Mouse (Mus musculus) neural tube, embryonic 15.5 days (tissue): ENCODE data around the gene Grid1. TPM values are rescaled to one million over a fixed set of nuclear protein-coding genes. Genes with fewer than 3 reads are reported as not detected.
A peak's percentile ranks its signal among the peaks of the same experiment; 100 is the strongest.

Experiments
- ATAC-seq: fragments of 200-750 bp; cut with Nextera tagmentation; 2 replicates; pipeline ENCODE4 v1.8.0; 2017; ENCODE audit warnings: mild to moderate bottlenecking, moderate TSS enrichment, moderate library complexity; ENCODE audit not compliant: low FRiP score
- H3K27ac ChIP-seq: fragments of 300-500 bp; sonication (generic); replicated peaks from 2 replicates; pipeline ENCODE4 v1.5.1; 2015; ENCODE audit warnings: mild to moderate bottlenecking, inconsistent platforms
- H3K27me3 ChIP-seq: fragments of 300-500 bp; sonication (generic); replicated peaks from 2 replicates; pipeline ENCODE4 v1.6.1; 2015; ENCODE audit warnings: inconsistent platforms
- H3K36me3 ChIP-seq: fragments of 300-500 bp; sonication (generic); 2 replicates; pipeline ENCODE4 v1.6.1; 2015; ENCODE audit warnings: inconsistent platforms
- H3K4me1 ChIP-seq: fragments of 300-500 bp; sonication (generic); 2 replicates; pipeline ENCODE4 v1.6.1; 2015; ENCODE audit warnings: inconsistent platforms
- H3K4me2 ChIP-seq: fragments of 300-500 bp; sonication (generic); 2 replicates; pipeline ENCODE4 v1.6.1; 2015; ENCODE audit warnings: inconsistent platforms, mild to moderate bottlenecking, moderate library complexity
- H3K4me3 ChIP-seq: fragments of 300-500 bp; sonication (generic); replicated peaks from 2 replicates; pipeline ENCODE4 v1.5.1; 2015; ENCODE audit warnings: mild to moderate bottlenecking, inconsistent platforms
- H3K9ac ChIP-seq: fragments of 300-500 bp; sonication (generic); replicated peaks from 2 replicates; pipeline ENCODE4 v1.6.1; 2015; ENCODE audit warnings: mild to moderate bottlenecking, inconsistent platforms
- H3K9me3 ChIP-seq: fragments of 300-500 bp; sonication (generic); replicated peaks from 2 replicates; pipeline ENCODE4 v1.6.1; 2016; ENCODE audit warnings: inconsistent platforms
- WGBS: fragments of 180-500 bp; shearing (Covaris S2); methylation state at CpG from one replicate; pipeline ENCODE4 v1.1.7; 2015; ENCODE audit warnings: mixed read lengths; 5-methylcytosine and 5-hydroxymethylcytosine counted together
- polyA plus RNA-seq: library from polyadenylated mRNA; unstranded; fragments of >200 nt; fragmentation: Nextera tagmentation; extraction: Ambion mirVana; gene quantifications from 2 replicates; pipeline ENCODE4 v1.2.1, GENCODE M21; 2015

The Grid1 gene
- polyA plus RNA-seq, 1 experiment from 2014 or later: 8.3 TPM

GRCm38 (mm10) chr14:34925021-34925420, 105.1 kb downstream of the Grid1 start:
- Histone ChIP-seq H3K9ac (no peak overlapping the region), H3K27me3 (no peaks in the 10 kb centered on the region), H3K27ac (no peak overlapping the region), H3K4me1 (peaks cover 22% of the 10 kb centered on the region), H3K4me2 (no peak overlapping the region), H3K9me3 (no peaks in the 10 kb centered on the region), H3K4me3 (no peak overlapping the region), H3K36me3 (no peaks in the 10 kb centered on the region)
- ATAC-seq: no peak
- WGBS: 72% methylated on average over 5 of the region's 5 CpGs

GRCm38 (mm10) chr14:34930040-34930719, 110.3 kb downstream of the Grid1 start:
- no peak overlapping the region for H3K27ac ChIP-seq
- no peaks in the 10 kb centered on the region for H3K36me3 ChIP-seq
- no peak overlapping the region for H3K9ac ChIP-seq
- 77% methylated on average over 8 of the region's 8 CpGs for WGBS
- H3K9me3 ChIP-seq: no peaks in the 10 kb centered on the region
- peaks cover 48% of the 10 kb centered on the region for H3K4me1 ChIP-seq
- no peak overlapping the region for H3K4me3 ChIP-seq
- ATAC-seq: no peak
- no peaks in the 10 kb centered on the region for H3K27me3 ChIP-seq
- no peak overlapping the region for H3K4me2 ChIP-seq

GRCm38 (mm10) chr14:34933197-34933596, 113.3 kb downstream of the Grid1 start:
- ATAC-seq: peak; percentile 45
- H3K9ac ChIP-seq: no peak overlapping the region
- WGBS: 35% methylated on average over 4 of the region's 4 CpGs

GRCm38 (mm10) chr14:34936192-34936770, 116.4 kb downstream of the Grid1 start:
- Histone ChIP-seq H3K36me3 (no peaks in the 10 kb centered on the region), H3K9me3 (no peaks in the 10 kb centered on the region), H3K4me1 (peaks cover 67% of the 10 kb centered on the region), H3K27me3 (no peaks in the 10 kb centered on the region), H3K9ac (0 out of 2 replicates have a peak overlapping the region, but pooled peaks have one; percentile 8), H3K4me3 (no peak overlapping the region), H3K4me2 (peak overlapping the region; percentile 44), H3K27ac (0 out of 2 replicates have a peak overlapping the region, but pooled peaks have one; percentile 6)
- ATAC-seq: peak; percentile 49
- 16% methylated on average over 13 of the region's 13 CpGs for WGBS

More at GRCm38 (mm10) chr14:34933197-34933596, 113.3 kb downstream of the Grid1 start:
- Histone ChIP-seq H3K4me2 (no peak overlapping the region), H3K9me3 (no peaks in the 10 kb centered on the region), H3K4me3 (no peak overlapping the region), H3K27me3 (no peaks in the 10 kb centered on the region), H3K27ac (0 out of 2 replicates have a peak overlapping the region, but pooled peaks have one; percentile 9), H3K36me3 (no peaks in the 10 kb centered on the region), H3K4me1 (peaks cover 76% of the 10 kb centered on the region)

DNA sequence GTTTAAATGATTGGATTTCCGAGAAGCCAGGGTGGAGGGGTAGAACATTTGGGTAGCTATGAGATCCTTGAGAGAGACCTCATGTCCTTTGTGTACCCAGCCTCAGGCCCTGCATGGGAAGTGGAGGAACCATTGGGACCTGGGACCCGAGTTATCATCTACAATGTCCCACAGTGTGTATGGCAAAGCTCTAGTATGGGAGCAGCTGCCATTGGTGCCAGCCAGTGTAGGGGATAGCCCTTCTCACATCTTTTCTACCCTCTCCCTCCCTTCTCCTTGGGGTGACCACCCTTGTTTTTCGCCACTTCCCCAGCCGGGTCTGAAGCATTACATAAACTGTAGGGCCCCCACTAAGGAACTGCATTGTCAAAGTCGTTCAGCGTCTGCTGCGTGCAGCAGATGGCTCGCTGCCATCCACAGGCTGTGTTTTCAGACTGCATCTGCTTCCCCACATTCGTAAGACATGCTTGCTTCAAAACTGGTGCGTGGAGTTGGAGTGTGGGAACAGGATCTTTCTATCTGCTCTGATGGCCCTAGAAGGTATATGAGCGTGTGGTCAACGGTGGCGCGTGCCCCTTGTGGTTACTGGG, 124.6 kb downstream of the Grid1 start:
- no peaks in the 10 kb centered on the region for H3K36me3 ChIP-seq
- no peak overlapping the region for H3K27ac ChIP-seq
- H3K9ac ChIP-seq: no peak overlapping the region
- H3K4me3 ChIP-seq: no peak overlapping the region
- H3K4me2 ChIP-seq: no peak overlapping the region
- WGBS: 75% methylated on average over 14 of the region's 14 CpGs
- H3K27me3 ChIP-seq: no peaks in the 10 kb centered on the region
- H3K4me1 ChIP-seq: peaks cover 13% of the 10 kb centered on the region
- ATAC-seq: no peak; the same call in 1 of the 2 replicates
- no peaks in the 10 kb centered on the region for H3K9me3 ChIP-seq

GRCm38 (mm10) chr14:34945471-34946313, 125.8 kb downstream of the Grid1 start:
- H3K4me2 ChIP-seq: no peak overlapping the region
- H3K4me3 ChIP-seq: no peak overlapping the region
- WGBS: 93% methylated on average over 17 of the region's 17 CpGs
- H3K27me3 ChIP-seq: no peaks in the 10 kb centered on the region
- ATAC-seq: no peak
- H3K27ac ChIP-seq: no peak overlapping the region
- H3K4me1 ChIP-seq: peaks cover 9% of the 10 kb centered on the region; the same call in 1 of the 2 replicates
- no peaks in the 10 kb centered on the region for H3K36me3 ChIP-seq
- no peak overlapping the region for H3K9ac ChIP-seq
- H3K9me3 ChIP-seq: no peaks in the 10 kb centered on the region

DNA sequence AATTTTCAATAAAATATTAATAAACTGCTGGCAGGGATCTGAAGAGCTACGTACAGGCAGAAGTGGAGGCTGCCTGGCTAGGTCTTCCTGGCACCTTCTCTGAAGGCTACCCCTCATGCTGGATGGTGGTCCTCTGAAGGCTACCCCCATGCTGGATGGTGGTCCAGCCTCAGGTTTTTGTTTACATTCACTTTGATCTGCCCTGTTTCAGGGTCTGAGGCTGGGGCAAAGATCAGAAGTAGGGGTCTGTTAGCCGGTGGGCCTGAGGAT, 126.3 kb downstream of the Grid1 start:
- Histone ChIP-seq H3K27me3 (no peaks in the 10 kb centered on the region), H3K4me1 (peaks cover 9% of the 10 kb centered on the region; the same call in 1 of the 2 replicates), H3K4me2 (no peak overlapping the region), H3K4me3 (no peak overlapping the region), H3K9ac (no peak overlapping the region), H3K27ac (no peak overlapping the region), H3K36me3 (no peaks in the 10 kb centered on the region), H3K9me3 (no peaks in the 10 kb centered on the region)
- 82% methylated on average over 2 of the region's 2 CpGs for whole genome bisulfite sequencing
- ATAC-seq: no peak

GRCm38 (mm10) chr14:34948249-34948648, 128.3 kb downstream of the Grid1 start:
- Histone ChIP-seq H3K4me1 (peaks cover 9% of the 10 kb centered on the region; the same call in 1 of the 2 replicates), H3K4me3 (no peak overlapping the region), H3K9ac (no peak overlapping the region), H3K36me3 (no peaks in the 10 kb centered on the region), H3K27me3 (no peaks in the 10 kb centered on the region), H3K27ac (no peak overlapping the region), H3K9me3 (no peaks in the 10 kb centered on the region), H3K4me2 (no peak overlapping the region)
- WGBS: 88% methylated on average over 6 of the region's 6 CpGs
- no peak for ATAC-seq

DNA sequence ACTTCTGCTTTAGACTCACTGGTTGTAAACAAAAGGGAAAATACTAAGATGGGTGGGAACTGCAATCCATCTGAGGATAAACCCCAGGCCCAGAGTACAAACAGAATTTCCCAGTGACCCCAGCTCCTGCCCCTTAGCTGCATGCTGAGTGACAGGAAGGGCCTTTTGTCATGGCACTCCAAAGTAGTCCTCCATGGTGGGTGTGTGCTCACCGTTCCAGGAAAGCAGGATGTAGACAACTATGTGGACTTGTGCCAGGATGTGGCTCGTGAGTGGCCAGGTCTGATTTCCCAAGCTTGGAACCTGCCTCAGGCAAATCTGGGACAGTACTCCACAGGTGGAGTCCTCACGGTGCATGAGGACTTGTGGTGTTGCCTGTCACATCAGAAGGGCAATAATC, 132.4 kb downstream of the Grid1 start:
- no peak for ATAC-seq
- H3K9ac ChIP-seq: no peak overlapping the region
- no peak overlapping the region for H3K4me3 ChIP-seq
- no peaks in the 10 kb centered on the region for H3K4me1 ChIP-seq
- H3K27ac ChIP-seq: no peak overlapping the region
- no peaks in the 10 kb centered on the region for H3K36me3 ChIP-seq
- 71% methylated on average over 3 of the region's 3 CpGs for WGBS
- no peaks in the 10 kb centered on the region for H3K9me3 ChIP-seq
- H3K4me2 ChIP-seq: no peak overlapping the region
- no peaks in the 10 kb centered on the region for H3K27me3 ChIP-seq

GRCm38 (mm10) chr14:34953566-34953965, 133.7 kb downstream of the Grid1 start:
- H3K9me3 ChIP-seq: no peaks in the 10 kb centered on the region
- H3K9ac ChIP-seq: no peak overlapping the region
- ATAC-seq: no peak
- no peaks in the 10 kb centered on the region for H3K4me1 ChIP-seq
- no peaks in the 10 kb centered on the region for H3K27me3 ChIP-seq
- no peaks in the 10 kb centered on the region for H3K36me3 ChIP-seq
- no peak overlapping the region for H3K27ac ChIP-seq
- WGBS: 69% methylated on average over 9 of the region's 9 CpGs
- no peak overlapping the region for H3K4me2 ChIP-seq
- H3K4me3 ChIP-seq: no peak overlapping the region

DNA sequence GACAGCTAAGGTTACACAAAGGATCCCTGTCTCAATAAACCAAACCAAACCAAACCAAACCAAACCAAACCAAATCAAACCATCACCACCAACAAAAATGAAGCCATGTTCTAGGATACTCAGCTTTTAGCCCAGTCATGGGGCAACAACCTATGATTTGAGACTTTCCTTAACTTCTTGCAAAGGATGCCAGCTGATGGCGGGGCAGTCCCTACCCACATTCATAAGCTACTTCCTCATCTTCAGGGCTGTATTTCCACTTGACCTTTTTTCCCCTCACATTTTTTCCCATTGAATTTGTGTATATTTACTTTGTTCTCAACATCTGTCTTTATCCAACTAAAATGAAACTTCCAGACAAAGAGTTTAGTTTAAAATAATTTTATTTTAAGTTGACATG, 135.8 kb downstream of the Grid1 start:
- Histone ChIP-seq H3K4me2 (no peak overlapping the region), H3K4me3 (no peak overlapping the region), H3K4me1 (no peaks in the 10 kb centered on the region; the same call in 1 of the 2 replicates), H3K9me3 (no peaks in the 10 kb centered on the region), H3K27me3 (no peaks in the 10 kb centered on the region), H3K36me3 (no peaks in the 10 kb centered on the region), H3K27ac (no peak overlapping the region), H3K9ac (no peak overlapping the region)
- ATAC-seq: no peak
- WGBS: 96% methylated on average over 1 of the region's 1 CpGs
